Mouse (Mus musculus): ENCODE results near the gene Trpm6. TPM values are rescaled to one million over a fixed set of nuclear protein-coding genes. Genes with fewer than 3 reads are reported as not detected.

Gene Trpm6
- total and polyA plus RNA-seq, 3 experiments = 0.01 TPM; not detected in 2

GRCm38 (mm10) chr19:18747379-18747778 is 2.4 kb upstream of the Trpm6 start:
- no peak for DNase-seq (ENCODE audit: low read depth, low spot score)

GRCm38 (mm10) chr19:18757191-18757590 is 7.4 kb downstream of the Trpm6 start:
- DNase-seq (ENCODE audit: low read depth, low spot score) = no peak
- H3K27ac ChIP-seq (ENCODE audit: control insufficient read depth, low read depth, low read length) = no peak overlapping the region
- no peak overlapping the region for H3K4me3 ChIP-seq (ENCODE audit: control insufficient read depth in 1 of 2, insufficient read depth in 1 of 2, low read depth in 2 of 2, low read length in 2 of 2)
- H3K79me2 ChIP-seq (ENCODE audit: control insufficient read depth, insufficient read depth, low read length, poor library complexity) = no peaks in the 10 kb centered on the region
- peaks cover 0 to 4% of the 10 kb centered on the region in 2 experiments for H3K27me3 ChIP-seq (ENCODE audit: control insufficient read depth in 1 of 2, insufficient read depth in 2 of 2, low read length in 2 of 2)
- H3K9ac ChIP-seq (ENCODE audit: control insufficient read depth, low read depth, low read length, poor library complexity, severe bottlenecking) = no peak overlapping the region
- H3K9me3 ChIP-seq (replicated peaks; ENCODE audit: insufficient read depth, low read length) = no peaks in the 10 kb centered on the region
- no peaks in the 10 kb centered on the region for H3K36me3 ChIP-seq (ENCODE audit: control insufficient read depth in 1 of 2, insufficient read depth in 2 of 2, low read length in 2 of 2)
- TF ChIP-seq UBTF (IDR thresholded peaks at IDR 0.05; ENCODE audit: borderline replicate concordance, insufficient read depth, low read depth, low read length) (no peak), MAZ (IDR thresholded peaks at IDR 0.05; ENCODE audit: low read depth, low read length) (no peak), CHD2 (IDR thresholded peaks at IDR 0.05; ENCODE audit: low read length) (no peak), MXI1 (IDR thresholded peaks at IDR 0.05; ENCODE audit: low read depth, low read length) (no peak), SIN3A (IDR thresholded peaks at IDR 0.05; ENCODE audit: low read length) (no peak), POLR2A (IDR thresholded peaks at IDR 0.05; ENCODE audit: control insufficient read depth in 1 of 2, insufficient read depth in 1 of 2, low read depth in 1 of 2, low read length in 2 of 2, poor library complexity in 1 of 2) (no peak), MYB (IDR thresholded peaks at IDR 0.05; ENCODE audit: low read depth, low read length) (no peak), ZKSCAN1 (IDR thresholded peaks at IDR 0.05; ENCODE audit: low read depth, low read length) (no peak), KAT2A (conservative IDR thresholded peaks at IDR 0.05; ENCODE audit: low read depth, low read length) (no peak), ELF1 (IDR thresholded peaks at IDR 0.05; ENCODE audit: low read depth, low read length) (no peak), JUND (IDR thresholded peaks at IDR 0.05; ENCODE audit: low read depth, low read length) (no peak), GABPA (IDR thresholded peaks at IDR 0.05; ENCODE audit: low read depth, low read length) (no peak), POLR2AphosphoS2 (IDR thresholded peaks at IDR 0.05; ENCODE audit: low read length) (no peak)
- no peaks in the 10 kb centered on the region for H3K4me1 ChIP-seq (ENCODE audit: control insufficient read depth in 1 of 2, insufficient read depth in 2 of 2, low read length in 2 of 2)

More at GRCm38 (mm10) chr19:18747379-18747778, 2.4 kb upstream of the Trpm6 start:
- no peaks in the 10 kb centered on the region for H3K4me1 ChIP-seq (ENCODE audit: control insufficient read depth in 1 of 2, insufficient read depth in 2 of 2, low read length in 2 of 2)
- H3K36me3 ChIP-seq (ENCODE audit: control insufficient read depth in 1 of 2, insufficient read depth in 2 of 2, low read length in 2 of 2) = no peaks in the 10 kb centered on the region
- no peak overlapping the region for H3K27ac ChIP-seq (ENCODE audit: control insufficient read depth, low read depth, low read length)
- H3K4me3 ChIP-seq (ENCODE audit: control insufficient read depth in 1 of 2, insufficient read depth in 1 of 2, low read depth in 2 of 2, low read length in 2 of 2) = no peak overlapping the region
- no peaks in the 10 kb centered on the region for H3K27me3 ChIP-seq (ENCODE audit: control insufficient read depth in 1 of 2, insufficient read depth in 2 of 2, low read length in 2 of 2)
- TF ChIP-seq HCFC1 (IDR thresholded peaks at IDR 0.05; ENCODE audit: low read depth, low read length) (no peak), USF2 (IDR thresholded peaks at IDR 0.05; ENCODE audit: borderline replicate concordance in 1 of 2, insufficient read depth in 1 of 2, low read depth in 1 of 2, low read length in 2 of 2) (no peak), ETS1 (IDR thresholded peaks at IDR 0.05; ENCODE audit: low read depth, low read length) (no peak), CHD2 (IDR thresholded peaks at IDR 0.05; ENCODE audit: low read length) (no peak), E2F4 (IDR thresholded peaks at IDR 0.05; ENCODE audit: borderline replicate concordance, low read depth, low read length) (no peak), POLR2AphosphoS2 (IDR thresholded peaks at IDR 0.05; ENCODE audit: low read length) (no peak)
- H3K9ac ChIP-seq (ENCODE audit: control insufficient read depth, low read depth, low read length, poor library complexity, severe bottlenecking) = no peak overlapping the region
- no peaks in the 10 kb centered on the region for H3K9me3 ChIP-seq (replicated peaks; ENCODE audit: insufficient read depth, low read length)
- H3K79me2 ChIP-seq (ENCODE audit: control insufficient read depth, insufficient read depth, low read length, poor library complexity) = no peaks in the 10 kb centered on the region
